Mouse (Mus musculus) small intestine, adult 2 months (tissue): Measurements from ENCODE around the gene Aplnr. TPM values are rescaled to one million over a fixed set of nuclear protein-coding genes. Genes with fewer than 3 reads are reported as not detected.

Experiments
- H3K27ac ChIP-seq: fragments of 200-500 bp; 2 replicates; pipeline ENCODE4 v1.5.1; 2012; ENCODE audit warnings: low read depth, low read length, control low read depth, inconsistent platforms; ENCODE audit not compliant: insufficient read depth
- H3K27me3 ChIP-seq: fragments of 200-500 bp; 2 replicates; pipeline ENCODE4 v1.6.1; 2012; ENCODE audit warnings: mild to moderate bottlenecking, moderate library complexity, low read length, inconsistent platforms; ENCODE audit not compliant: control insufficient read depth, insufficient read depth
- H3K36me3 ChIP-seq: fragments of 200-500 bp; 2 replicates; pipeline ENCODE4 v1.6.1; 2012; ENCODE audit warnings: mild to moderate bottlenecking, low read length, control low read depth, inconsistent platforms; ENCODE audit not compliant: control insufficient read depth, insufficient read depth
- H3K4me1 ChIP-seq: fragments of 200-500 bp; 2 replicates; pipeline ENCODE4 v1.6.1; 2012; ENCODE audit warnings: low read length, inconsistent platforms, mixed read lengths; ENCODE audit not compliant: control insufficient read depth, insufficient read depth, insufficient read length
- H3K4me3 ChIP-seq: fragments of 200-500 bp; 2 replicates; pipeline ENCODE4 v1.5.1; 2012; ENCODE audit warnings: low read depth, mild to moderate bottlenecking, control low read depth, inconsistent platforms, low read length, moderate library complexity
- CTCF ChIP-seq: fragments of 200-500 bp; IDR thresholded peaks from 2 replicates; pipeline ENCODE4 v1.5.1; 2012; ENCODE audit warnings: low read depth, mild to moderate bottlenecking, control low read depth, inconsistent platforms, low read length, moderate library complexity, mixed read lengths; ENCODE audit not compliant: insufficient replicate concordance, insufficient read length; ENCODE audit errors: extremely low read depth
- POLR2A ChIP-seq: fragments of 200-500 bp; IDR thresholded peaks from 2 replicates; pipeline ENCODE4 v1.6.1; 2012; ENCODE audit warnings: low read depth, mild to moderate bottlenecking, control low read depth, inconsistent platforms, low read length, moderate library complexity
- WGBS: fragments of 180-500 bp; shearing (Covaris S2); methylation state at CpG from one replicate; pipeline ENCODE4 v1.1.7; 2018; 5-methylcytosine and 5-hydroxymethylcytosine counted together
- polyA plus RNA-seq: library from polyadenylated mRNA; depleted of rRNA; stranded (reverse); fragments of >200 nt; gene quantifications from 2 replicates; pipeline ENCODE4 v1.2.3, GENCODE M21; 2012

Gene Aplnr
- polyA plus RNA-seq, 1 experiment: 4.7 TPM

- Histone ChIP-seq H3K4me3 (no peak overlapping the region), H3K4me1 (peaks cover 30% of the 10 kb centered on the region), H3K36me3 (no peaks in the 10 kb centered on the region), H3K27me3 (no peaks in the 10 kb centered on the region), H3K27ac (no peak overlapping the region)
- WGBS: 89% methylated on average over 8 of the region's 8 CpGs
- no peak for TF ChIP-seq POLR2A
Measured at GRCm38 (mm10) chr2:85103201-85103600, 32.8 kb upstream of the Aplnr start.

- H3K27me3 ChIP-seq: no peaks in the 10 kb centered on the region
- 10% methylated on average over 11 of the region's 11 CpGs for WGBS
- peaks cover 22% of the 10 kb centered on the region for H3K4me1 ChIP-seq
- peak overlapping the region; percentile 29 for H3K27ac ChIP-seq
- TF ChIP-seq CTCF: no peak
- H3K36me3 ChIP-seq: no peaks in the 10 kb centered on the region
- H3K4me3 ChIP-seq: no peak overlapping the region
Measured at GRCm38 (mm10) chr2:85105426-85106013, 30.5 kb upstream of the Aplnr start.

GRCm38 (mm10) chr2:85106068-85106790 is 29.8 kb upstream of the Aplnr start:
- WGBS: 41% methylated on average over 7 of the region's 7 CpGs
- Histone ChIP-seq H3K27me3 (no peaks in the 10 kb centered on the region), H3K36me3 (no peaks in the 10 kb centered on the region), H3K4me1 (peaks cover 22% of the 10 kb centered on the region), H3K4me3 (no peak overlapping the region), H3K27ac (peak overlapping the region; percentile 5; the same call in 1 of the 2 replicates)
- TF ChIP-seq CTCF (no peak), POLR2A (no peak)

- H3K4me3 ChIP-seq: no peak overlapping the region
- TF ChIP-seq POLR2A: no peak
- no peak for TF ChIP-seq CTCF
- peak overlapping the region; percentile 4; the same call in 1 of the 2 replicates for H3K27ac ChIP-seq
- H3K4me1 ChIP-seq: peaks cover 22% of the 10 kb centered on the region
- H3K36me3 ChIP-seq: no peaks in the 10 kb centered on the region
- H3K27me3 ChIP-seq: no peaks in the 10 kb centered on the region
- 25% methylated on average over 4 of the region's 4 CpGs for WGBS
Measured at GRCm38 (mm10) chr2:85106941-85107340, 29.1 kb upstream of the Aplnr start.

GRCm38 (mm10) chr2:85110288-85110875 is 25.6 kb upstream of the Aplnr start:
- no peaks in the 10 kb centered on the region for H3K27me3 ChIP-seq
- no peak overlapping the region for H3K4me3 ChIP-seq
- no peaks in the 10 kb centered on the region for H3K36me3 ChIP-seq
- TF ChIP-seq POLR2A: no peak
- no peak for TF ChIP-seq CTCF
- peaks cover 18% of the 10 kb centered on the region for H3K4me1 ChIP-seq
- no peak overlapping the region for H3K27ac ChIP-seq
- WGBS: 85% methylated on average over 9 of the region's 9 CpGs

- Histone ChIP-seq H3K4me1 (no peaks in the 10 kb centered on the region), H3K4me3 (no peak overlapping the region), H3K36me3 (no peaks in the 10 kb centered on the region), H3K27me3 (no peaks in the 10 kb centered on the region), H3K27ac (no peak overlapping the region)
- WGBS: 30% methylated on average over 5 of the region's 5 CpGs
- TF ChIP-seq POLR2A: no peak
- no peak for TF ChIP-seq CTCF
Measured at GRCm38 (mm10) chr2:85123187-85123868, 12.7 kb upstream of the Aplnr start.
